23 mouse cellular contexts compared by ENCODE assay signal in genomic region chr9:123304917-123305316, GRCm38 (mm10). TPM values are rescaled to one million over a fixed set of nuclear protein-coding genes. Genes with fewer than 3 reads are reported as not detected.
DNase-seq lines count a peak whose midpoint lies in the region; ATAC-seq and TF ChIP-seq lines count a peak whose summit lies in the region.
"Had no signal": no experiment of that assay in that cellular context is flagged by ENCODE, and none has a peak within 500 bp of the region (broad histone marks: within the 10 kb centered on the region; RNA-seq: fewer than 3 reads in every experiment).

No protein-coding gene starts in this region.

- no peak overlapping the region for H3K4me2 ChIP-seq in lung, embryonic 14.5 days
- H3K4me2 ChIP-seq in myocyte (ENCODE audit: low read depth) = peak overlapping the region; percentile 58
- H3K4me2 ChIP-seq: forebrain, embryonic 13.5 days; heart, embryonic 13.5 days; hindbrain, embryonic 12.5 days; hindbrain, embryonic 15.5 days had no signal

- TF ChIP-seq POLR2A in lung, adult 2 months (IDR thresholded peaks at IDR 0.05; ENCODE audit: borderline replicate concordance, extremely low read depth, low read depth, low read length) = no peak
- TF ChIP-seq POLR2A in myocyte (IDR thresholded peaks at IDR 0.05; ENCODE audit: insufficient read length, low read depth) = no peak

- H3K9me3 ChIP-seq in lung, embryonic 14.5 days (ENCODE audit: low read depth, low read length) = no peaks in the 10 kb centered on the region
- H3K9me3 ChIP-seq: forebrain, embryonic 10.5 days; forebrain, embryonic 13.5 days; heart, embryonic 10.5 days; heart, embryonic 13.5 days; hindbrain, embryonic 12.5 days; hindbrain, embryonic 15.5 days had no signal

- no peak for ATAC-seq in lung, embryonic 14.5 days (ENCODE audit: insufficient read depth)
- ATAC-seq: activated CD4-positive, CD25-positive, alpha-beta regulatory T cell, adult 4 months; CD4-positive, CD25-positive, alpha-beta regulatory T cell, adult 4 months; forebrain, embryonic 13.5 days; forebrain, embryonic 16.5 days had no signal

- WGBS in lung, embryonic 14.5 days = 36% methylated on average over 8 of the region's 8 CpGs
- WGBS in lung, adult 2 months = 55% methylated on average over 8 of the region's 8 CpGs

- peak; percentile 6 for DNase-seq in lung, embryonic 14.5 days
- no peak for DNase-seq in lung, adult 2 months
- peak; percentile 14 for DNase-seq in lung, postnatal 36 days
- DNase-seq in lung, postnatal 4 days = no peak
- DNase-seq in gastrocnemius, adult 18-20 months (ENCODE audit: low spot score) = no peak
- DNase-seq: adrenal gland, adult 8-10 months; adrenal gland, postnatal 25 days; B cell, adult 2 months; cerebellum, adult 18-20 months; cerebellum, adult 9-10 months; cerebellum, postnatal 14 days; gastrocnemius, postnatal 25 days; heart, adult 2 months had no signal

- H3K27me3 ChIP-seq in lung, embryonic 14.5 days (ENCODE audit: insufficient read depth, low read length) = no peaks in the 10 kb centered on the region
- H3K27me3 ChIP-seq in myocyte (ENCODE audit: control insufficient read depth, insufficient read depth, insufficient read length) = no peaks in the 10 kb centered on the region
- H3K27me3 ChIP-seq: forebrain, embryonic 13.5 days; heart, embryonic 13.5 days; hindbrain, embryonic 12.5 days; hindbrain, embryonic 15.5 days had no signal

- H3ac ChIP-seq in myocyte (ENCODE audit: control insufficient read depth, insufficient read length) = no peak overlapping the region

- no peaks in the 10 kb centered on the region for H3K79me2 ChIP-seq in myocyte (ENCODE audit: control insufficient read depth, insufficient read depth)

- no peaks in the 10 kb centered on the region for H3K4me1 ChIP-seq in lung, embryonic 14.5 days (ENCODE audit: insufficient read depth)
- H3K4me1 ChIP-seq in lung, adult 2 months (ENCODE audit: control insufficient read depth, insufficient read depth, low read length) = no peaks in the 10 kb centered on the region
- H3K4me1 ChIP-seq: forebrain, embryonic 10.5 days; forebrain, embryonic 13.5 days; hindbrain, embryonic 12.5 days; hindbrain, embryonic 15.5 days had no signal

- H3K36me3 ChIP-seq in lung, embryonic 14.5 days (ENCODE audit: insufficient read depth) = no peaks in the 10 kb centered on the region
- H3K36me3 ChIP-seq in myocyte (ENCODE audit: control insufficient read depth, insufficient read depth) = no peaks in the 10 kb centered on the region
- H3K36me3 ChIP-seq: forebrain, embryonic 10.5 days; heart, embryonic 10.5 days; heart, embryonic 13.5 days; hindbrain, embryonic 12.5 days; hindbrain, embryonic 15.5 days had no signal

- no peak overlapping the region for H3K27ac ChIP-seq in lung, embryonic 14.5 days (ENCODE audit: low read depth)
- H3K27ac ChIP-seq: forebrain, embryonic 10.5 days; forebrain, embryonic 13.5 days; heart, adult 2 months; heart, embryonic 10.5 days; heart, embryonic 13.5 days; hindbrain, embryonic 12.5 days; hindbrain, embryonic 15.5 days had no signal

- no peak overlapping the region for H3K4me3 ChIP-seq in lung, embryonic 14.5 days (ENCODE audit: low read depth, low read length)
- H3K4me3 ChIP-seq in lung, adult 2 months (replicated peaks; ENCODE audit: extremely low read depth, low read depth, low read length) = no peak overlapping the region
- H3K4me3 ChIP-seq in myocyte = no peak overlapping the region
- H3K4me3 ChIP-seq: forebrain, embryonic 10.5 days; forebrain, embryonic 13.5 days; heart, adult 2 months; heart, embryonic 10.5 days; heart, embryonic 13.5 days; hindbrain, embryonic 12.5 days; hindbrain, embryonic 15.5 days had no signal

- no peak for TF ChIP-seq CTCF in lung, embryonic 14.5 days (IDR thresholded peaks at IDR 0.05; ENCODE audit: low read depth)
- TF ChIP-seq CTCF in lung, adult 2 months (IDR thresholded peaks at IDR 0.05; ENCODE audit: insufficient read depth, low read length) = no peak

- H3K9ac ChIP-seq in lung, embryonic 14.5 days = no peak overlapping the region
- H3K9ac ChIP-seq: forebrain, embryonic 13.5 days; heart, embryonic 13.5 days; hindbrain, embryonic 12.5 days; hindbrain, embryonic 15.5 days had no signal

TF ChIP-seq in myocyte, 11 proteins besides CTCF, POLR2A, EP300 and RAD21:
- TF ChIP-seq MYOD1 (IDR thresholded peaks at IDR 0.05; ENCODE audit: control insufficient read depth in 1 of 3, insufficient read length in 2 of 3, low read depth in 2 of 3) (peak in 2 of 3 experiments; percentile 36 to 68), MYOG (IDR thresholded peaks at IDR 0.05; ENCODE audit: control insufficient read depth in 1 of 3, insufficient read depth in 1 of 3, insufficient read length in 2 of 3, low read depth in 2 of 3) (no peak)

RNA-seq across cellular contexts. Expression of gene Tmem158, which starts 44.4 kb away (rescaled TPM):
- polyA plus RNA-seq in lung, embryonic 14.5 days (2014; fragmentation: Nextera tagmentation; extraction: Ambion mirVana) = 20.3 and 21.8 TPM in 2 replicates
- 7.3 and 14.5 TPM in 2 replicates for polyA plus RNA-seq in lung, adult 2 months (2012; rRNA removed)
- 14.0 TPM for polyA plus RNA-seq in myocyte (2012; fragmentation: generic; extraction: Trizol)
- under 1 TPM; 0.47 to 0.53 TPM for total RNA-seq in gastrocnemius, adult 18-20 months (2021)

Comparison
In these comparisons a context has a peak if more than half of its experiments do, and no peak if none do; other contexts are left out.
1. DNase-seq: peak in lung, embryonic 14.5 days (single experiment) and lung, postnatal 36 days (single experiment); none in lung, adult 2 months (single experiment), lung, postnatal 4 days (0 of 2) and gastrocnemius, adult 18-20 months (single experiment).